In genomic region chr19:24452441-24452898, GRCm38 (mm10) we compare ENCODE assay signal across 9 mouse cellular contexts. TPM values are rescaled to one million over a fixed set of nuclear protein-coding genes. Genes with fewer than 3 reads are reported as not detected.
DNase-seq lines count a peak whose midpoint lies in the region; ATAC-seq lines count a peak whose summit lies in the region.
"Had no signal": no experiment of that assay in that cellular context is flagged by ENCODE, and none has a peak within 500 bp of the region (broad histone marks: within the 10 kb centered on the region; RNA-seq: fewer than 3 reads in every experiment).

No protein-coding gene starts in this region.

- H3K36me3 ChIP-seq in kidney, embryonic 16.5 days (ENCODE audit: insufficient read depth, low read length) = no peaks in the 10 kb centered on the region
- no peaks in the 10 kb centered on the region for H3K36me3 ChIP-seq in hindbrain, embryonic 10.5 days
- no peaks in the 10 kb centered on the region for H3K36me3 ChIP-seq in midbrain, embryonic 12.5 days
- H3K36me3 ChIP-seq: limb, embryonic 13.5 days had no signal

- H3K27me3 ChIP-seq in kidney, embryonic 16.5 days (ENCODE audit: insufficient read depth, low read length) = no peaks in the 10 kb centered on the region
- H3K27me3 ChIP-seq in hindbrain, embryonic 10.5 days (ENCODE audit: insufficient read depth, poor library complexity, severe bottlenecking) = no peaks in the 10 kb centered on the region
- 0 out of 2 replicates have a peak, but pooled peaks cover 8% of the 10 kb centered on the region for H3K27me3 ChIP-seq in midbrain, embryonic 12.5 days
- H3K27me3 ChIP-seq: limb, embryonic 13.5 days had no signal

- WGBS in kidney, embryonic 16.5 days = 28% methylated on average over 3 of the region's 3 CpGs
- 34% methylated on average over 3 of the region's 3 CpGs for WGBS in hindbrain, embryonic 10.5 days
- 21% methylated on average over 3 of the region's 3 CpGs for WGBS in midbrain, embryonic 12.5 days

- H3K9ac ChIP-seq in kidney, embryonic 16.5 days (replicated peaks; ENCODE audit: low read length) = no peak overlapping the region
- no peak overlapping the region for H3K9ac ChIP-seq in midbrain, embryonic 12.5 days (replicated peaks)
- H3K9ac ChIP-seq: limb, embryonic 13.5 days had no signal

- DNase-seq in kidney, adult 8-10 months = no peak
- DNase-seq in embryo, embryonic 10 days (ENCODE audit: low spot score) = peak; percentile 43
- peak; percentile 39 for DNase-seq in hindbrain, embryonic 10.5 days (ENCODE audit: low spot score)
- no peak for DNase-seq in layer of hippocampus, adult 11-12 months (ENCODE audit: low spot score)
- no peak for DNase-seq in thymus, postnatal 36 days
- no peak for DNase-seq in T-cell, adult 2 months (ENCODE audit: low spot score)

- H3K4me3 ChIP-seq in kidney, embryonic 16.5 days (ENCODE audit: low read length) = no peak overlapping the region
- no peak overlapping the region for H3K4me3 ChIP-seq in hindbrain, embryonic 10.5 days
- H3K4me3 ChIP-seq in midbrain, embryonic 12.5 days = no peak overlapping the region
- H3K4me3 ChIP-seq: limb, embryonic 13.5 days had no signal

- no peak; the same call in 1 of the 2 replicates for ATAC-seq in kidney, embryonic 16.5 days (ENCODE audit: low FRiP score, low TSS enrichment)
- ATAC-seq in midbrain, embryonic 12.5 days (ENCODE audit: low FRiP score, low read depth) = peak; percentile 60

- H3K27ac ChIP-seq in kidney, embryonic 16.5 days (ENCODE audit: low read length) = 0 out of 2 replicates have a peak overlapping the region, but pooled peaks have one; percentile 18
- H3K27ac ChIP-seq in hindbrain, embryonic 10.5 days = peak overlapping the region; percentile 84
- peak overlapping the region; percentile 20 for H3K27ac ChIP-seq in midbrain, embryonic 12.5 days (replicated peaks)
- H3K27ac ChIP-seq: limb, embryonic 13.5 days had no signal

- H3K4me1 ChIP-seq in kidney, embryonic 16.5 days (ENCODE audit: insufficient read depth, low read length) = no peaks in the 10 kb centered on the region
- H3K4me1 ChIP-seq in hindbrain, embryonic 10.5 days (replicated peaks) = peaks cover 29% of the 10 kb centered on the region
- peaks cover 17% of the 10 kb centered on the region for H3K4me1 ChIP-seq in midbrain, embryonic 12.5 days

- no peak overlapping the region for H3K4me2 ChIP-seq in kidney, embryonic 16.5 days (replicated peaks; ENCODE audit: low read depth, low read length)
- H3K4me2 ChIP-seq in midbrain, embryonic 12.5 days (replicated peaks) = no peak overlapping the region
- H3K4me2 ChIP-seq: limb, embryonic 13.5 days had no signal

- no peaks in the 10 kb centered on the region for H3K9me3 ChIP-seq in kidney, embryonic 16.5 days (ENCODE audit: low read length)
- H3K9me3 ChIP-seq in hindbrain, embryonic 10.5 days = no peaks in the 10 kb centered on the region
- H3K9me3 ChIP-seq in midbrain, embryonic 12.5 days = no peaks in the 10 kb centered on the region
- H3K9me3 ChIP-seq: limb, embryonic 13.5 days had no signal

RNA-seq across cellular contexts. Expression of gene Fam122a, which starts 24.7 kb away (rescaled TPM):
- 39.7 and 53.3 TPM in 2 replicates for polyA plus RNA-seq in kidney, embryonic 16.5 days (2015; fragmentation: Nextera tagmentation; extraction: Ambion mirVana)
- polyA plus RNA-seq in hindbrain, embryonic 10.5 days (2016; fragmentation: Nextera tagmentation; extraction: Ambion mirVana) = 53.7 and 55.8 TPM in 2 replicates
- 62.7 and 65.3 TPM in 2 replicates for polyA plus RNA-seq in midbrain, embryonic 12.5 days (2016; fragmentation: Nextera tagmentation; extraction: Ambion mirVana)

Comparison
In these comparisons a context has a peak if more than half of its experiments do, and no peak if none do; other contexts are left out.
1. H3K27ac ChIP-seq: peak in every context shown above with its lines; median percentile 84 in hindbrain, embryonic 10.5 days; 20 in midbrain, embryonic 12.5 days; 18 in kidney, embryonic 16.5 days.
2. DNase-seq: peak in embryo, embryonic 10 days (single experiment) and hindbrain, embryonic 10.5 days (single experiment); none in kidney, adult 8-10 months (0 of 2), layer of hippocampus, adult 11-12 months (single experiment), thymus, postnatal 36 days (0 of 2) and T-cell, adult 2 months (single experiment).